Mouse (Mus musculus): ENCODE results near the gene Vdr. TPM values are rescaled to one million over a fixed set of nuclear protein-coding genes. Genes with fewer than 3 reads are reported as not detected.

The Vdr gene
- total and polyA plus RNA-seq, 3 experiments = 1.1 to 2.3 (median 2.0) TPM

GRCm38 (mm10) chr15:97854551-97854950 lies 55.9 kb downstream of the Vdr start:
- WGBS = 28% methylated on average over 6 of the region's 6 CpGs
- Histone ChIP-seq H3K36me3 (ENCODE audit: control insufficient read depth, insufficient read depth, low read length) (no peaks in the 10 kb centered on the region), H3K9ac (ENCODE audit: low read depth, low read length) (no peak overlapping the region), H3K27ac (no peak overlapping the region), H3K4me3 (no peak overlapping the region), H3K79me2 (replicated peaks; ENCODE audit: control insufficient read depth, insufficient read depth, low read length) (no peaks in the 10 kb centered on the region), H3K4me1 (ENCODE audit: control insufficient read depth, insufficient read depth, low read length) (no peaks in the 10 kb centered on the region), H3K27me3 (ENCODE audit: control insufficient read depth, insufficient read depth, low read length) (no peaks in the 10 kb centered on the region)
- TF ChIP-seq CTCF (IDR thresholded peaks at IDR 0.05) = no peak
- TF ChIP-seq EP300 (IDR thresholded peaks at IDR 0.05; ENCODE audit: insufficient read depth, low read depth, low read length) = no peak
- no peak for TF ChIP-seq POLR2A (IDR thresholded peaks at IDR 0.05; ENCODE audit: insufficient read depth, low read depth, low read length)
- intact Hi-C loops (cut with DNase I) = loop anchor here (1.0 kb wide), 1 partner anchor 98 kb away; no protein-coding TSS in a partner anchor
- no peak for DNase-seq

GRCm38 (mm10) chr15:97854059-97854458 lies 56.4 kb downstream of the Vdr start:
- H3K4me3 ChIP-seq = no peak overlapping the region
- no peak overlapping the region for H3K9ac ChIP-seq (ENCODE audit: low read depth, low read length)
- H3K4me1 ChIP-seq (ENCODE audit: control insufficient read depth, insufficient read depth, low read length) = no peaks in the 10 kb centered on the region
- no peaks in the 10 kb centered on the region for H3K27me3 ChIP-seq (ENCODE audit: control insufficient read depth, insufficient read depth, low read length)
- no peak overlapping the region for H3K27ac ChIP-seq
- WGBS = 42% methylated on average over 8 of the region's 8 CpGs
- intact Hi-C loops (cut with DNase I) = loop anchor here (1.0 kb wide), 1 partner anchor 98 kb away; no protein-coding TSS in a partner anchor
- TF ChIP-seq CTCF (IDR thresholded peaks at IDR 0.05) = peak; percentile 45
- no peak for TF ChIP-seq POLR2A (IDR thresholded peaks at IDR 0.05; ENCODE audit: insufficient read depth, low read depth, low read length)
- no peak for TF ChIP-seq EP300 (IDR thresholded peaks at IDR 0.05; ENCODE audit: insufficient read depth, low read depth, low read length)
- H3K36me3 ChIP-seq (ENCODE audit: control insufficient read depth, insufficient read depth, low read length) = no peaks in the 10 kb centered on the region
- no peak for DNase-seq
- H3K79me2 ChIP-seq (replicated peaks; ENCODE audit: control insufficient read depth, insufficient read depth, low read length) = no peaks in the 10 kb centered on the region

GRCm38 (mm10) chr15:97852291-97852690 lies 58.1 kb downstream of the Vdr start:
- H3K9ac ChIP-seq (ENCODE audit: low read depth, low read length) = no peak overlapping the region
- TF ChIP-seq CTCF (IDR thresholded peaks at IDR 0.05) (no peak), EP300 (IDR thresholded peaks at IDR 0.05; ENCODE audit: insufficient read depth, low read depth, low read length) (no peak), POLR2A (IDR thresholded peaks at IDR 0.05; ENCODE audit: insufficient read depth, low read depth, low read length) (no peak)
- H3K27me3 ChIP-seq (ENCODE audit: control insufficient read depth, insufficient read depth, low read length) = no peaks in the 10 kb centered on the region
- H3K4me3 ChIP-seq = no peak overlapping the region
- no peak overlapping the region for H3K27ac ChIP-seq
- no peak for DNase-seq
- WGBS = 93% methylated on average over 3 of the region's 3 CpGs
- H3K4me1 ChIP-seq (ENCODE audit: control insufficient read depth, insufficient read depth, low read length) = no peaks in the 10 kb centered on the region
- intact Hi-C loops (cut with DNase I) = no loop called here
- H3K79me2 ChIP-seq (replicated peaks; ENCODE audit: control insufficient read depth, insufficient read depth, low read length) = no peaks in the 10 kb centered on the region
- H3K36me3 ChIP-seq (ENCODE audit: control insufficient read depth, insufficient read depth, low read length) = no peaks in the 10 kb centered on the region

GRCm38 (mm10) chr15:97851011-97851410 lies 59.4 kb downstream of the Vdr start:
- no peaks in the 10 kb centered on the region for H3K36me3 ChIP-seq (ENCODE audit: control insufficient read depth, insufficient read depth, low read length)
- no peak overlapping the region for H3K4me3 ChIP-seq
- intact Hi-C loops (cut with DNase I) = no loop called here
- H3K4me1 ChIP-seq (ENCODE audit: control insufficient read depth, insufficient read depth, low read length) = no peaks in the 10 kb centered on the region
- TF ChIP-seq EP300 (IDR thresholded peaks at IDR 0.05; ENCODE audit: insufficient read depth, low read depth, low read length) = no peak
- TF ChIP-seq CTCF (IDR thresholded peaks at IDR 0.05) = no peak
- TF ChIP-seq POLR2A (IDR thresholded peaks at IDR 0.05; ENCODE audit: insufficient read depth, low read depth, low read length) = no peak
- DNase-seq = no peak
- WGBS = 83% methylated on average over 5 of the region's 5 CpGs
- H3K9ac ChIP-seq (ENCODE audit: low read depth, low read length) = no peak overlapping the region
- no peak overlapping the region for H3K27ac ChIP-seq
- no peaks in the 10 kb centered on the region for H3K79me2 ChIP-seq (replicated peaks; ENCODE audit: control insufficient read depth, insufficient read depth, low read length)
- H3K27me3 ChIP-seq (ENCODE audit: control insufficient read depth, insufficient read depth, low read length) = no peaks in the 10 kb centered on the region

- 23% methylated on average over 2 of the region's 2 CpGs for WGBS
- H3K27me3 ChIP-seq (ENCODE audit: control insufficient read depth, insufficient read depth, low read length) = no peaks in the 10 kb centered on the region
- no peaks in the 10 kb centered on the region for H3K36me3 ChIP-seq (ENCODE audit: control insufficient read depth, insufficient read depth, low read length)
- H3K4me1 ChIP-seq (ENCODE audit: control insufficient read depth, insufficient read depth, low read length) = no peaks in the 10 kb centered on the region
- DNase-seq = peak in 1 of 2 experiments; percentile 44
- intact Hi-C loops (cut with DNase I) = loop anchor here (1.0 kb wide), 1 partner anchor 132 kb away; no protein-coding TSS in a partner anchor
- no peaks in the 10 kb centered on the region for H3K79me2 ChIP-seq (replicated peaks; ENCODE audit: control insufficient read depth, insufficient read depth, low read length)
- TF ChIP-seq CTCF (IDR thresholded peaks at IDR 0.05) (peak; percentile 84), POLR2A (IDR thresholded peaks at IDR 0.05; ENCODE audit: insufficient read depth, low read depth, low read length) (no peak)
- no peak overlapping the region for H3K27ac ChIP-seq
- no peak overlapping the region for H3K4me3 ChIP-seq
- no peak overlapping the region for H3K9ac ChIP-seq (ENCODE audit: low read depth, low read length)
These were observed 60.0 kb downstream of the Vdr start for GRCm38 (mm10) chr15:97850441-97850840.

GRCm38 (mm10) chr15:97849116-97849911 lies 61.1 kb downstream of the Vdr start:
- 4% methylated on average over 19 of the region's 19 CpGs for WGBS
- H3K79me2 ChIP-seq (replicated peaks; ENCODE audit: control insufficient read depth, insufficient read depth, low read length) = no peaks in the 10 kb centered on the region
- no peaks in the 10 kb centered on the region for H3K36me3 ChIP-seq (ENCODE audit: control insufficient read depth, insufficient read depth, low read length)
- TF ChIP-seq EP300 (IDR thresholded peaks at IDR 0.05; ENCODE audit: insufficient read depth, low read depth, low read length) (peak; percentile 45), CTCF (IDR thresholded peaks at IDR 0.05) (peak; percentile 75), POLR2A (IDR thresholded peaks at IDR 0.05; ENCODE audit: insufficient read depth, low read depth, low read length) (no peak)
- DNase-seq = peak; percentile 83 to 88
- H3K4me3 ChIP-seq = peak overlapping the region; percentile 40
- H3K27ac ChIP-seq = peak overlapping the region; percentile 19; the same call in 1 of the 2 replicates
- 0 out of 2 replicates have a peak overlapping the region, but pooled peaks have one; percentile 27 for H3K9ac ChIP-seq (ENCODE audit: low read depth, low read length)
- H3K4me1 ChIP-seq (ENCODE audit: control insufficient read depth, insufficient read depth, low read length) = no peaks in the 10 kb centered on the region
- intact Hi-C loops (cut with DNase I) = loop anchor here (1.0 kb wide), 3 partner anchors 24 to 65 kb away; no protein-coding TSS in a partner anchor
- H3K27me3 ChIP-seq (ENCODE audit: control insufficient read depth, insufficient read depth, low read length) = no peaks in the 10 kb centered on the region

Data from heart, adult 2 months (tissue).